Mouse (Mus musculus): ENCODE measurements around the gene Itgb2. TPM values are rescaled to one million over a fixed set of nuclear protein-coding genes. Genes with fewer than 3 reads are reported as not detected.

Gene Itgb2
- polyA plus RNA-seq, 1 experiment from 2014 or later: 2.7 TPM

GRCm38 (mm10) chr10:77498254-77498653, 31.8 kb upstream of the Itgb2 start:
- ATAC-seq (ENCODE audit: insufficient number of reproducible peaks, insufficient read depth, low FRiP score, low read depth): no peak
- WGBS: 61% methylated on average over 6 of the region's 6 CpGs
- H3K27ac ChIP-seq (ENCODE audit: low read length): no peak overlapping the region
- H3K27me3 ChIP-seq (ENCODE audit: control insufficient read depth, insufficient read depth, low read length): no peaks in the 10 kb centered on the region
- peaks cover 24% of the 10 kb centered on the region for H3K36me3 ChIP-seq (ENCODE audit: control insufficient read depth, insufficient read depth, low read length)
- no peak overlapping the region for H3K4me3 ChIP-seq (ENCODE audit: low read depth, low read length)
- H3K9ac ChIP-seq (replicated peaks; ENCODE audit: low read depth, low read length): no peak overlapping the region
- peaks cover 5% of the 10 kb centered on the region; the same call in 1 of the 2 replicates for H3K4me1 ChIP-seq (ENCODE audit: control insufficient read depth, insufficient read depth, low read length)
- no peak overlapping the region for H3K4me2 ChIP-seq (replicated peaks; ENCODE audit: low read depth, low read length)
- H3K9me3 ChIP-seq (ENCODE audit: control insufficient read depth, low read depth, low read length): no peaks in the 10 kb centered on the region

GRCm38 (mm10) chr10:77500636-77501035, 29.4 kb upstream of the Itgb2 start:
- peaks cover 28% of the 10 kb centered on the region for H3K36me3 ChIP-seq (ENCODE audit: control insufficient read depth, insufficient read depth, low read length)
- H3K27ac ChIP-seq (ENCODE audit: low read length): no peak overlapping the region
- H3K9me3 ChIP-seq (ENCODE audit: control insufficient read depth, low read depth, low read length): no peaks in the 10 kb centered on the region
- ATAC-seq (ENCODE audit: insufficient number of reproducible peaks, insufficient read depth, low FRiP score, low read depth): no peak
- no peaks in the 10 kb centered on the region for H3K27me3 ChIP-seq (ENCODE audit: control insufficient read depth, insufficient read depth, low read length)
- no peak overlapping the region for H3K4me3 ChIP-seq (ENCODE audit: low read depth, low read length)
- H3K9ac ChIP-seq (replicated peaks; ENCODE audit: low read depth, low read length): no peak overlapping the region
- no peak overlapping the region for H3K4me2 ChIP-seq (replicated peaks; ENCODE audit: low read depth, low read length)
- H3K4me1 ChIP-seq (ENCODE audit: control insufficient read depth, insufficient read depth, low read length): peaks cover 5% of the 10 kb centered on the region; the same call in 1 of the 2 replicates
- WGBS: 31% methylated on average over 14 of the region's 14 CpGs

GRCm38 (mm10) chr10:77502967-77503922, 26.8 kb upstream of the Itgb2 start:
- peaks cover 23% of the 10 kb centered on the region for H3K36me3 ChIP-seq (ENCODE audit: control insufficient read depth, insufficient read depth, low read length)
- no peaks in the 10 kb centered on the region for H3K27me3 ChIP-seq (ENCODE audit: control insufficient read depth, insufficient read depth, low read length)
- H3K9ac ChIP-seq (replicated peaks; ENCODE audit: low read depth, low read length): no peak overlapping the region
- no peak overlapping the region for H3K4me3 ChIP-seq (ENCODE audit: low read depth, low read length)
- H3K27ac ChIP-seq (ENCODE audit: low read length): no peak overlapping the region
- H3K4me1 ChIP-seq (ENCODE audit: control insufficient read depth, insufficient read depth, low read length): peaks cover 4% of the 10 kb centered on the region; the same call in 1 of the 2 replicates
- H3K4me2 ChIP-seq (replicated peaks; ENCODE audit: low read depth, low read length): no peak overlapping the region
- no peak for ATAC-seq (ENCODE audit: insufficient number of reproducible peaks, insufficient read depth, low FRiP score, low read depth)
- no peaks in the 10 kb centered on the region for H3K9me3 ChIP-seq (ENCODE audit: control insufficient read depth, low read depth, low read length)
- WGBS: 76% methylated on average over 25 of the region's 25 CpGs

- Histone ChIP-seq H3K9ac (replicated peaks; ENCODE audit: low read depth, low read length) (no peak overlapping the region), H3K36me3 (ENCODE audit: control insufficient read depth, insufficient read depth, low read length) (peaks cover 20% of the 10 kb centered on the region), H3K27ac (ENCODE audit: low read length) (no peak overlapping the region), H3K4me1 (ENCODE audit: control insufficient read depth, insufficient read depth, low read length) (peaks cover 3% of the 10 kb centered on the region; the same call in 1 of the 2 replicates), H3K4me2 (replicated peaks; ENCODE audit: low read depth, low read length) (no peak overlapping the region), H3K9me3 (ENCODE audit: control insufficient read depth, low read depth, low read length) (no peaks in the 10 kb centered on the region), H3K4me3 (ENCODE audit: low read depth, low read length) (no peak overlapping the region), H3K27me3 (ENCODE audit: control insufficient read depth, insufficient read depth, low read length) (no peaks in the 10 kb centered on the region)
- 86% methylated on average over 6 of the region's 6 CpGs for WGBS
- ATAC-seq (ENCODE audit: insufficient number of reproducible peaks, insufficient read depth, low FRiP score, low read depth): no peak
Measured at GRCm38 (mm10) chr10:77504143-77504542, 25.9 kb upstream of the Itgb2 start.

GRCm38 (mm10) chr10:77506526-77506925, 23.5 kb upstream of the Itgb2 start:
- peaks cover 23% of the 10 kb centered on the region for H3K36me3 ChIP-seq (ENCODE audit: control insufficient read depth, insufficient read depth, low read length)
- no peak overlapping the region for H3K27ac ChIP-seq (ENCODE audit: low read length)
- no peak overlapping the region for H3K4me2 ChIP-seq (replicated peaks; ENCODE audit: low read depth, low read length)
- WGBS: 88% methylated on average over 5 of the region's 5 CpGs
- no peaks in the 10 kb centered on the region for H3K9me3 ChIP-seq (ENCODE audit: control insufficient read depth, low read depth, low read length)
- peaks cover 8% of the 10 kb centered on the region for H3K4me1 ChIP-seq (ENCODE audit: control insufficient read depth, insufficient read depth, low read length)
- ATAC-seq (ENCODE audit: insufficient number of reproducible peaks, insufficient read depth, low FRiP score, low read depth): no peak
- no peaks in the 10 kb centered on the region for H3K27me3 ChIP-seq (ENCODE audit: control insufficient read depth, insufficient read depth, low read length)
- no peak overlapping the region for H3K4me3 ChIP-seq (ENCODE audit: low read depth, low read length)
- no peak overlapping the region for H3K9ac ChIP-seq (replicated peaks; ENCODE audit: low read depth, low read length)

- Histone ChIP-seq H3K27ac (ENCODE audit: low read length) (no peak overlapping the region), H3K9me3 (ENCODE audit: control insufficient read depth, low read depth, low read length) (no peaks in the 10 kb centered on the region), H3K9ac (replicated peaks; ENCODE audit: low read depth, low read length) (no peak overlapping the region), H3K4me2 (replicated peaks; ENCODE audit: low read depth, low read length) (no peak overlapping the region), H3K4me1 (ENCODE audit: control insufficient read depth, insufficient read depth, low read length) (peaks cover 8% of the 10 kb centered on the region), H3K27me3 (ENCODE audit: control insufficient read depth, insufficient read depth, low read length) (no peaks in the 10 kb centered on the region), H3K4me3 (ENCODE audit: low read depth, low read length) (no peak overlapping the region), H3K36me3 (ENCODE audit: control insufficient read depth, insufficient read depth, low read length) (peaks cover 29% of the 10 kb centered on the region)
- ATAC-seq (ENCODE audit: insufficient number of reproducible peaks, insufficient read depth, low FRiP score, low read depth): no peak
- 92% methylated on average over 13 of the region's 13 CpGs for WGBS
Measured at GRCm38 (mm10) chr10:77506961-77507577, 23.0 kb upstream of the Itgb2 start.

GRCm38 (mm10) chr10:77507779-77508178, 22.3 kb upstream of the Itgb2 start:
- H3K36me3 ChIP-seq (ENCODE audit: control insufficient read depth, insufficient read depth, low read length): peaks cover 34% of the 10 kb centered on the region
- 95% methylated on average over 4 of the region's 4 CpGs for WGBS
- no peak for ATAC-seq (ENCODE audit: insufficient number of reproducible peaks, insufficient read depth, low FRiP score, low read depth)

GRCm38 (mm10) chr10:77508744-77509143, 21.3 kb upstream of the Itgb2 start:
- WGBS: 94% methylated on average over 3 of the region's 3 CpGs
- Histone ChIP-seq H3K36me3 (ENCODE audit: control insufficient read depth, insufficient read depth, low read length) (peaks cover 29% of the 10 kb centered on the region), H3K9me3 (ENCODE audit: control insufficient read depth, low read depth, low read length) (no peaks in the 10 kb centered on the region), H3K4me3 (ENCODE audit: low read depth, low read length) (no peak overlapping the region), H3K27me3 (ENCODE audit: control insufficient read depth, insufficient read depth, low read length) (no peaks in the 10 kb centered on the region), H3K27ac (ENCODE audit: low read length) (no peak overlapping the region), H3K4me1 (ENCODE audit: control insufficient read depth, insufficient read depth, low read length) (peaks cover 8% of the 10 kb centered on the region), H3K9ac (replicated peaks; ENCODE audit: low read depth, low read length) (no peak overlapping the region), H3K4me2 (replicated peaks; ENCODE audit: low read depth, low read length) (no peak overlapping the region)
- no peak for ATAC-seq (ENCODE audit: insufficient number of reproducible peaks, insufficient read depth, low FRiP score, low read depth)

More at GRCm38 (mm10) chr10:77507779-77508178, 22.3 kb upstream of the Itgb2 start:
- no peak overlapping the region for H3K27ac ChIP-seq (ENCODE audit: low read length)
- H3K9me3 ChIP-seq (ENCODE audit: control insufficient read depth, low read depth, low read length): no peaks in the 10 kb centered on the region
- peaks cover 8% of the 10 kb centered on the region for H3K4me1 ChIP-seq (ENCODE audit: control insufficient read depth, insufficient read depth, low read length)
- no peak overlapping the region for H3K4me3 ChIP-seq (ENCODE audit: low read depth, low read length)
- no peaks in the 10 kb centered on the region for H3K27me3 ChIP-seq (ENCODE audit: control insufficient read depth, insufficient read depth, low read length)
- no peak overlapping the region for H3K9ac ChIP-seq (replicated peaks; ENCODE audit: low read depth, low read length)
- no peak overlapping the region for H3K4me2 ChIP-seq (replicated peaks; ENCODE audit: low read depth, low read length)

All from stomach, embryonic 14.5 days (tissue).